Mouse (Mus musculus): ENCODE results near the gene Clec11a.

Clec11a gene

GRCm38 (mm10) chr7:44277250-44277622, 29.5 kb downstream of the Clec11a start:
- DNase-seq (ENCODE audit: low spot score): no peak

- no peak for DNase-seq (ENCODE audit: low spot score)
Observed at GRCm38 (mm10) chr7:44276461-44277249, 30.0 kb downstream of the Clec11a start.

GRCm38 (mm10) chr7:44275546-44275945, 31.2 kb downstream of the Clec11a start:
- DNase-seq (ENCODE audit: low spot score): no peak

GRCm38 (mm10) chr7:44274096-44274495, 32.6 kb downstream of the Clec11a start:
- DNase-seq (ENCODE audit: low spot score): no peak

GRCm38 (mm10) chr7:44273446-44273845, 33.3 kb downstream of the Clec11a start:
- DNase-seq (ENCODE audit: low spot score): no peak

- DNase-seq (ENCODE audit: low spot score): no peak
Observed at GRCm38 (mm10) chr7:44272546-44272945, 34.2 kb downstream of the Clec11a start.

- DNase-seq (ENCODE audit: low spot score): no peak
Observed at GRCm38 (mm10) chr7:44271309-44271708, 35.4 kb downstream of the Clec11a start.

GRCm38 (mm10) chr7:44269397-44269796, 37.3 kb downstream of the Clec11a start:
- no peak for DNase-seq (ENCODE audit: low spot score)

GRCm38 (mm10) chr7:44268117-44268516, 38.6 kb downstream of the Clec11a start:
- no peak for DNase-seq (ENCODE audit: low spot score)

GRCm38 (mm10) chr7:44262791-44263643, 43.7 kb downstream of the Clec11a start:
- DNase-seq (ENCODE audit: low spot score): peak; percentile 96

GRCm38 (mm10) chr7:44261147-44261546, 45.6 kb downstream of the Clec11a start, which contains the start of gene Gm15517:
TSS of gene Gm15517 (plus strand) at chr7:44261447.
- DNase-seq (ENCODE audit: low spot score): no peak

GRCm38 (mm10) chr7:44260410-44260809, 46.3 kb downstream of the Clec11a start:
- no peak for DNase-seq (ENCODE audit: low spot score)

- no peak for DNase-seq (ENCODE audit: low spot score)
Observed at GRCm38 (mm10) chr7:44257278-44257677, 49.4 kb downstream of the Clec11a start, which contains the start of gene Acp4. TSS of gene Acp4 (minus strand) at chr7:44257378.

- no peak for DNase-seq (ENCODE audit: low spot score)
Observed at GRCm38 (mm10) chr7:44254930-44255329, 51.8 kb downstream of the Clec11a start.

- no peak for DNase-seq (ENCODE audit: low spot score)
Observed at GRCm38 (mm10) chr7:44253023-44253616, 53.6 kb downstream of the Clec11a start.
